Mouse (Mus musculus): ENCODE measurements around the gene Ntn1.

Gene Ntn1

GRCm38 (mm10) chr11:68407266-68407926 is 6.8 kb upstream of the Ntn1 start:
- DNase-seq (ENCODE audit: low spot score in 2 of 2): no peak

GRCm38 (mm10) chr11:68405576-68405975 is 5.0 kb upstream of the Ntn1 start:
- DNase-seq (ENCODE audit: low spot score in 2 of 2): no peak

- DNase-seq (ENCODE audit: low spot score in 2 of 2): no peak
Measured at GRCm38 (mm10) chr11:68404185-68404584, 3.6 kb upstream of the Ntn1 start.

GRCm38 (mm10) chr11:68401428-68401827 is 805 bp upstream of the Ntn1 start:
- DNase-seq (ENCODE audit: low spot score in 2 of 2): no peak

- no peak for DNase-seq (ENCODE audit: low spot score in 2 of 2)
Measured at GRCm38 (mm10) chr11:68400021-68400671, 477 bp downstream of the Ntn1 start.

- DNase-seq (ENCODE audit: low spot score in 2 of 2): no peak
Measured at GRCm38 (mm10) chr11:68399548-68400020, 1.0 kb downstream of the Ntn1 start.

GRCm38 (mm10) chr11:68398891-68399547 is 1.6 kb downstream of the Ntn1 start:
- DNase-seq (ENCODE audit: low spot score in 2 of 2): no peak

GRCm38 (mm10) chr11:68395546-68395945 is 5.1 kb downstream of the Ntn1 start:
- DNase-seq (ENCODE audit: low spot score in 2 of 2): no peak

GRCm38 (mm10) chr11:68394749-68395148 is 5.9 kb downstream of the Ntn1 start:
- no peak for DNase-seq (ENCODE audit: low spot score in 2 of 2)

- no peak for DNase-seq (ENCODE audit: low spot score in 2 of 2)
Measured at GRCm38 (mm10) chr11:68393897-68394490, 6.6 kb downstream of the Ntn1 start.

- no peak for DNase-seq (ENCODE audit: low spot score in 2 of 2)
Measured at GRCm38 (mm10) chr11:68390381-68391287, 10.0 kb downstream of the Ntn1 start.

- DNase-seq (ENCODE audit: low spot score in 2 of 2): no peak
Measured at GRCm38 (mm10) chr11:68389621-68390020, 11.0 kb downstream of the Ntn1 start.

GRCm38 (mm10) chr11:68388655-68389015 is 12.0 kb downstream of the Ntn1 start:
- no peak for DNase-seq (ENCODE audit: low spot score in 2 of 2)

GRCm38 (mm10) chr11:68387971-68388654 is 12.5 kb downstream of the Ntn1 start:
- DNase-seq (ENCODE audit: low spot score in 2 of 2): no peak

GRCm38 (mm10) chr11:68387441-68387760 is 13.2 kb downstream of the Ntn1 start:
- no peak for DNase-seq (ENCODE audit: low spot score in 2 of 2)

GRCm38 (mm10) chr11:68386589-68387440 is 13.8 kb downstream of the Ntn1 start:
- DNase-seq (ENCODE audit: low spot score in 2 of 2): no peak

GRCm38 (mm10) chr11:68385921-68386588 is 14.6 kb downstream of the Ntn1 start:
- DNase-seq (ENCODE audit: low spot score in 2 of 2): no peak

GRCm38 (mm10) chr11:68385021-68385821 is 15.4 kb downstream of the Ntn1 start:
- DNase-seq (ENCODE audit: low spot score in 2 of 2): no peak

- no peak for DNase-seq (ENCODE audit: low spot score in 2 of 2)
Measured at GRCm38 (mm10) chr11:68384592-68385020, 16.0 kb downstream of the Ntn1 start.

Data from right cerebral cortex, postnatal 36 days (tissue).